Mouse (Mus musculus) embryo, embryonic 9.5 days (tissue): Measurements from ENCODE around the gene Zfp451.

Source experiments
- DNase-seq: peaks from one replicate; pipeline ENCODE4 v3.0.0-alpha.2; 2017; ENCODE audit errors: extremely low spot score

The Zfp451 gene

DNA sequence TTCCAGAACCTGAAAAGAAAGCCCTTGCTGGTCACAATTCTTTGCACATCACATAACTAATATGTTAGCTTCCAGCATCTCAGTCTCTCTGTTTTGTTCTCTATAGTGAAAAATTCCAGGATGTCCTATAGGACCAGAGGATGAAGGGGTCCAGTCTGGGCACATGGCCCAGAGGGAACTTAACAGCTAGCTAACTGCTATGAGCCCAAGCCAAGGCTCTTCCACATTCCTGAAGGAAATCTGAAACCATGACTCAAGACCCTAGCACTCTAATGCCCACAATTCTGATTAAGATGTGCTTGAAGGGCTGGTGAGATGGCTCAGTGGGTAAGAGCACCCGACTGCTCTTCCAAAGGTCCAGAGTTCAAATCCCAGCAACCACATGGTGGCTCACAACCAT is 96.8 kb downstream of the Zfp451 start:
- DNase-seq = no peak

DNA sequence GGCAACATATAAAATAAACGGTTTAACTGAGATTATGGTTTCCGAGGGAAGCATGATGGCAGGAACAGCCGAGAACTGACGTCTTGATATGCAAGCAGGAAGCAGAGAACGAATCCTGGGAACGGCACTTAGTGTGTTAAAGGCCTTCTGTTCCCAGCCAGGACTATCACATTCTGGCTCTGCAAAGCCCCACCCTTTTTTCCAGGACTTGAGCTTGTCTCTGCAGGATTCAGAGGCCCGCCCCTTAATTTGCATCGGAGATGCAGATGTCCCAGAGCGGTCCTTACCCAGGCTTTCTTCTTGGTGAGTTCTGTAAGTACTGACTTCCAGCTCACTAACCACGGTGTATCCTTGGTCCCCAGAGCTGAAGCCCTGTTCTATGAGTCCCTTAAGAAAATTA is 99.6 kb downstream of the Zfp451 start:
- DNase-seq = peak; percentile 50

DNA sequence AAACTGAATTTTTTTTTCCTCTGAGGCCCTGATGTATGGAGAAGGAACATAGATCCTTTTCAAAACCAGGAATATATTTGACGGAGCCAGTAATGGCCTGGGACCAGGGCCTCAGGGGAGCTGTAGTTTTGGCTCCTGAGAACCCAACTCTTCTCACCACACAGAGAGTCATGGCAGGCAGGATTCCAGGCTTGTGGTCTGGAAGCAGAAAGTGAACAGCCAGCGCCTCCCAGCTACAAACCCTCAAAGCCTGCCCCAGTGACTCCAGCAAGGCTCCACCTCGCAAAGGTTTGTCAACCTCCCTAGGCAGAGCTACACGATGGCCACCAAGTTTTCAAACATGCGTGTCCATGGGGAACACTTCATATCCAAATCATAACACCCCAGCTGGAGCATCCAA is 102.4 kb downstream of the Zfp451 start:
- no peak for DNase-seq
